Mouse (Mus musculus): ENCODE data around the gene Gm29609. TPM values are rescaled to one million over a fixed set of nuclear protein-coding genes. Genes with fewer than 3 reads are reported as not detected.
A peak's percentile ranks its signal among the peaks of the same experiment; 100 is the strongest.

Gm29609 gene
- polyA plus RNA-seq, 1 experiment = 2.5 TPM

DNA sequence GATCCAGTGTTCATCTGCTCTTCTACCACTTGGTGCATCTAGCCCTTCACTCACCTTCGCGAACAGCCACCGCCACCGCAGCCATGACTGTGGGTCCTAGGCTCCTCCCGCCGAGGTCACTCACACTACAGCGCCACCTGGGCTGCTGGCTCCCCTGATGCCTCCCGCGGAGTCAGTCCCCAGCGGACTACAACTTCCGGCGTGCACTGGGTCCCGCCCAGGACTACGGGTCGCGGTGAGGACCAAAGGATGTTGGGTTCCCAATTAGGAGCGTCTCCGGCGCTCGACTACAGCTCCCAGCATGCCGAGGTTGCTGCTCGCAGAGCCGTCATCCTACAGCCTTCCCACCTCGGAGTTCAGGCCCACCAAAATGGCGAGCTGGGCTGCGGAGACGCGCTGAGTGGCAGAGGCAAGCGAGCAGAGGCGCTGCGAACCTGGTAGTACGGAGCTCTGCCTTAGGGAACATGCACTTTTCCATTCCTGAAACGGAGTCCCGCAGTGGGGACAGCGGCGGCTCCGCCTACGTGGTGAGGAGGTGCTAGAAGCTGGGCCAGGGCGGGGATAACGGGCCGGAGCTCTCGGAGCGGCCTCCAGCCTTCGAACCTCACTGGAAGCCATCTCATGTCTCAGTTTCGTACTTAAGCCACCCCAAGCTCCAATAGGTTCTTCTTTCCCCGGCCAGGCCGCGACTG is 13.4 kb upstream of the Gm29609 start, which contains the start of the genes Snx17 and Eif2b4:
Gene Snx17 (plus strand): TSS at position 289 of the 692 bp plus-strand sequence.
Gene Eif2b4 (minus strand): TSS at position 492 of the 692 bp plus-strand sequence.
- no peaks in the 10 kb centered on the region for H3K27me3 ChIP-seq (ENCODE audit: control insufficient read depth)
- H3K4me3 ChIP-seq (replicated peaks) = peak within 1 kb of the TSS; percentile 89
- TF ChIP-seq TAL1 (IDR thresholded peaks at IDR 0.05; ENCODE audit: low read length) (no peak), GATA1 (IDR thresholded peaks at IDR 0.05; ENCODE audit: low read length) (no peak)
- peaks cover 51% of the 10 kb centered on the region for H3K4me1 ChIP-seq (ENCODE audit: control insufficient read depth)
- peaks cover 71% of the 10 kb centered on the region for H3K36me3 ChIP-seq (ENCODE audit: control insufficient read depth)
- H3K9me3 ChIP-seq (ENCODE audit: control insufficient read depth, low read length) = no peaks in the 10 kb centered on the region

DNA sequence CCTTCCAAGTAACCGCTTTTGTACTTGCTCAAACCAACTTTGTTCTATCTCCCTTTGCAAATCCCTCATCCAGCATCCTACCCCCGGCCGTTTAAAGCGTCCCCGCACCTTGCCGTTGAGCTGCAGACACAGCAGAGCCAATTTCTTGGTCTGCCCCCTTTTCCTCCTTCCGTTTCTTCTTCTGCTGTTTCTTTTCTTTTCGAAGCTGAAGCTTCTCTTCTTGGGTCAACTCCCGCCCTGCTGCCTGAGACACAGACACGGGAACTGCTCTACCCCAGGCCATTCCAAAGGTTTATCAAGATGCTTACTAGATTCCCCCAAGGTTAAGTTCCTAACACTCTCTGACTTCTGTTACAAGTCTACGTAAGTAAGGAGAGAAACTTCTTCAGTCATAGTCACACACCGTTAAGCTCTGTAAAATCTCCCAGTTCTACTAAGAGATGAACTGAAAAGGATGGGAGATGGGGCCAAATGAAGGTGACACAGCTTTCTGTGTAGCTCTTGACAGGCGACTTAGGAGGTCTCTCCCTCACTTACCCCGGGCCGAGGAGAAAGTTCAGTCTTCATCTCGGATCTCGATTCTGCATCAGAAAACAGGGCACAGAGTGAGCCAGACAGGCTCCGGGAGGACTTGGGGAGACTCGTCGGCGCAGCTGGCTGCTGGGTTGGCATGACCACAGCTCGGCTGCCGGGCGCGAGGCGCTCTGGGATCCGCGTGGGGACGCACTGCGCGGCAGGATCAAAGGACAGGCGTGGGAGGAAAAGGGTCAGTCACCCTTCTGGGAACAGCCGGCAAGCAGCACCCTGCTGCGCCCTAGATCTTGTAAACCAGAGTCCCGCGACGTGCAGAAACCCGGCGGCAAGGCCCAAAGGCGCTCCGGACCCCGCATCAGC is 12.6 kb upstream of the Gm29609 start:
- TF ChIP-seq TAL1 (IDR thresholded peaks at IDR 0.05; ENCODE audit: low read length) = no peak
- no peak for TF ChIP-seq GATA1 (IDR thresholded peaks at IDR 0.05; ENCODE audit: low read length)
- Histone ChIP-seq H3K27me3 (ENCODE audit: control insufficient read depth) (no peaks in the 10 kb centered on the region), H3K4me3 (replicated peaks) (peak overlapping the region; percentile 89), H3K4me1 (ENCODE audit: control insufficient read depth) (peaks cover 48% of the 10 kb centered on the region), H3K36me3 (ENCODE audit: control insufficient read depth) (peaks cover 71% of the 10 kb centered on the region), H3K9me3 (ENCODE audit: control insufficient read depth, low read length) (no peaks in the 10 kb centered on the region)

DNA sequence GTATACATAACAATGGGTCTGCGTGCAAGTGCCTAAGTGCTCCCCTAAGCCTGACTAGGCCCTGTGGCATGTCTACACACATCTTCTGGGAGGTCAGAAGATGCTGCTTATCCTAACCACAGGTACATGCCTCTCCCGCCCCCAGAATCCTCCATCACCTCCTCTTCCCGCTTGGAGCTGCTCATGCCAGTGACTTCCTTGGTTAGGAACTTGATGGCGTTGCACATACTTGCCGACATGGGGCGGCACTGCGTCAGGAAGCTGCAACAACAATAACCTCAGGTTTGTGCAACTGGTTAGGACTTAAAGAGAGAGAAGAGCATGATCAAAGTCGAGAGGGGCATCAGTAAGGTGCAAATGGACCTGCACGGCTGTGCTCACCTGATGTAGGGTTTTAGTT is 10.5 kb upstream of the Gm29609 start:
- no peaks in the 10 kb centered on the region for H3K9me3 ChIP-seq (ENCODE audit: control insufficient read depth, low read length)
- TF ChIP-seq TAL1 (IDR thresholded peaks at IDR 0.05; ENCODE audit: low read length) = no peak
- TF ChIP-seq GATA1 (IDR thresholded peaks at IDR 0.05; ENCODE audit: low read length) = no peak
- H3K36me3 ChIP-seq (ENCODE audit: control insufficient read depth) = peaks cover 64% of the 10 kb centered on the region
- no peak overlapping the region for H3K4me3 ChIP-seq (replicated peaks)
- H3K4me1 ChIP-seq (ENCODE audit: control insufficient read depth) = peaks cover 41% of the 10 kb centered on the region
- H3K27me3 ChIP-seq (ENCODE audit: control insufficient read depth) = no peaks in the 10 kb centered on the region

DNA sequence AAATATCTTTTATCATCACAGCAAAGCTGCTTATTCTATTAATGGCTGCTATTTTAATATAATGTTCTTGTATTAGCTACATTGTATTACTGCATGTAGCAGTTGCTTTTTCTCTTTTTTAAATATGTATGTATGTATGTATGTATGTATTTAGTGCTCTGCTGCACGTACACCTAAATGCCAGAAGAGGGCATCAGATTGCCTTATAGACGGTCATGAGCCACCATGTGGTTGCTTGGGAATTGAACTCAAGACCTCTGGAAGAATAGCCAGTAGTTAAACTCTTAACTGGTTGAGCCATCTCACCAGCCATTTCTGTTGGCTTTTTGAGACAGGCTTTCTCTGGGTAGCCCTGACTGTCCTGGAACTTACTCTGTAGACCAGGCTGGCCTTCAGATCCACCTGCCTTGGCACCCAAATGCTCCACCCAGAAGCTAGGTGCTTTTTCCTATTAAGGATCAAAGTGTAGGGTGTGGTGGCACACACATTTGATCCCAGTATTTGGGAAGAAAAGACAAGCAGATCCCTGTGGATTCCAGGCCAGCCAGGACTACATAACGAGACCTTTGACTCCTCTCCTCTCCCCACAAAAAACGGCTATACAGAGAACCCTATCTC is 8.6 kb upstream of the Gm29609 start:
- Histone ChIP-seq H3K36me3 (ENCODE audit: control insufficient read depth) (peaks cover 56% of the 10 kb centered on the region), H3K4me3 (replicated peaks) (no peak overlapping the region), H3K27me3 (ENCODE audit: control insufficient read depth) (no peaks in the 10 kb centered on the region), H3K4me1 (ENCODE audit: control insufficient read depth) (peaks cover 41% of the 10 kb centered on the region), H3K9me3 (ENCODE audit: control insufficient read depth, low read length) (no peaks in the 10 kb centered on the region)
- TF ChIP-seq GATA1 (IDR thresholded peaks at IDR 0.05; ENCODE audit: low read length) = no peak
- no peak for TF ChIP-seq TAL1 (IDR thresholded peaks at IDR 0.05; ENCODE audit: low read length)

DNA sequence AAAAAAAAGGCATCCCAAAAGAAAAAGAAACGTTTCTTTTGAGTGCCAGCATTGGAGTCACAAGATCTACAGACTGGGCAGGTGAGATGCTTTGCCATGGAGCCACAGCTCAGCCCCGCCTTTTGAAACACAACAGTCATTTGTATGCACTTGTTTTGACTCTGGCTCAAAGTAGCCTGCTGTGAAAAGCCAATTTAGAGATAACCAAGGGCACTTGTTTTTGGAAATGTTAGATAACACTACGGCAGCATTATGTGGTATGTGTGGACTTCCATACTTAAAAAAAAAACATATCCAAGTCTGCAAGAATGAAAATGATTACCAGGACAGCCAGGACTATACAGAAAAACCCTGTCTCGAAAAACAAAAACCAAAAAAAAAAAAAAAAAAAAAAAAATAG is 4.0 kb upstream of the Gm29609 start:
- Histone ChIP-seq H3K9me3 (ENCODE audit: control insufficient read depth, low read length) (no peaks in the 10 kb centered on the region), H3K4me3 (replicated peaks) (no peak overlapping the region), H3K4me1 (ENCODE audit: control insufficient read depth) (peaks cover 52% of the 10 kb centered on the region), H3K27me3 (ENCODE audit: control insufficient read depth) (no peaks in the 10 kb centered on the region), H3K36me3 (ENCODE audit: control insufficient read depth) (peaks cover 31% of the 10 kb centered on the region)
- TF ChIP-seq TAL1 (IDR thresholded peaks at IDR 0.05; ENCODE audit: low read length) = peak; percentile 26; the same call in 1 of the 3 replicates
- TF ChIP-seq GATA1 (IDR thresholded peaks at IDR 0.05; ENCODE audit: low read length) = no peak

DNA sequence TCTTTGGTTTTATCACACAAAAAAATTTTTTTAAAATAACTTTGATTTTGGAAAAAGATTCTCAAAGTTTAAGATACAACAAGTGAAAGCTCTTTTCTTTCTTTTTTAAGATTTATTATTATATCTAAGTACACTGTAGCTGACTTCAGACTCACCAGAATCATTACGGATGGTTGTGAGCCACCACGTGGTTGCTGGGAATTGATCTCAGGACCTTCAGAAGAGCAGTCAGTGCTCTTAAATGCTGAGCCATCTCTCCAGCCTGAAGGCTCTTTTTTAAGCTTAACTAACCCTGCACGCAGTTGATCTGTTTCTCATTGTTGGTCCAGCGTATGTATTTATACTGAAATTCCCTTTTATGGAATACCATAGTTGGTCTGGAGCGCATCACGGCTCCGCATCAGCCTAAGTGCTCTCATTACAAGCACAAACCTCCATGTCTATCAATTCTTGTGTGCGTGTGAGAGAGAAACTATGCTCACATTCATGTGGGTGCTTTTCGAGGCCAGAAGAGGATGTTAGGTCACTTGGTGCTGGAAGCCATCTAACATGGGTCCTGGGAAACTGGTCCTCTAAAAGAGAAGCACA is 1.6 kb upstream of the Gm29609 start:
- Histone ChIP-seq H3K27me3 (ENCODE audit: control insufficient read depth) (no peaks in the 10 kb centered on the region), H3K36me3 (ENCODE audit: control insufficient read depth) (peaks cover 23% of the 10 kb centered on the region), H3K4me3 (replicated peaks) (peak overlapping the region; percentile 79), H3K4me1 (ENCODE audit: control insufficient read depth) (peaks cover 71% of the 10 kb centered on the region), H3K9me3 (ENCODE audit: control insufficient read depth, low read length) (no peaks in the 10 kb centered on the region)
- TF ChIP-seq TAL1 (IDR thresholded peaks at IDR 0.05; ENCODE audit: low read length) (no peak), GATA1 (IDR thresholded peaks at IDR 0.05; ENCODE audit: low read length) (no peak)

DNA sequence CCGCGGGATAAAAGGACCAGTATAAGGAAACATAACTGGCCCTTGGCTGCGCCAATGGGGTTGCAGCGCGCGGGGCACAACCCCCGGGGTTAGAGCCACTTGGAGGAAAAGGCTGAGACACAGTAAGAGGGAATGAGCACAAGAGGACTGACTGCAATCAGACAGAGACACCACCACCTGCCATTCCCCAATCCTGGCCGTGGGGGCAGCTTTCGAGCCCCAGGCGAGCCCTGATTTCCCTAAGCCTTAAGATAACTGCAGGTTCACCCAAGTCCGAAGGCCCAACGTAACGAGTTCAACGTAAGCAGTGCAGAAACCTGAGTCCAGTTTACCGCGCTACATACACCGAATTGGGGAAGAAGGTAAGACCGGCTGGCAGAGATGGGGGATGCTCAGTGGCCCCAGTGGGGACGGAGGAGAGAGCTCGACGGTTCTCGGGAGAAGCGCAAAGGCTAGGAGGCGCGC is 378 bp downstream of the Gm29609 start:
- H3K4me1 ChIP-seq (ENCODE audit: control insufficient read depth) = peaks cover 60% of the 10 kb centered on the region
- H3K27me3 ChIP-seq (ENCODE audit: control insufficient read depth) = no peaks in the 10 kb centered on the region
- no peaks in the 10 kb centered on the region for H3K9me3 ChIP-seq (ENCODE audit: control insufficient read depth, low read length)
- H3K4me3 ChIP-seq (replicated peaks) = peak overlapping the region; percentile 79
- peaks cover 33% of the 10 kb centered on the region for H3K36me3 ChIP-seq (ENCODE audit: control insufficient read depth)
- no peak for TF ChIP-seq GATA1 (IDR thresholded peaks at IDR 0.05; ENCODE audit: low read length)
- TF ChIP-seq TAL1 (IDR thresholded peaks at IDR 0.05; ENCODE audit: low read length) = no peak

DNA sequence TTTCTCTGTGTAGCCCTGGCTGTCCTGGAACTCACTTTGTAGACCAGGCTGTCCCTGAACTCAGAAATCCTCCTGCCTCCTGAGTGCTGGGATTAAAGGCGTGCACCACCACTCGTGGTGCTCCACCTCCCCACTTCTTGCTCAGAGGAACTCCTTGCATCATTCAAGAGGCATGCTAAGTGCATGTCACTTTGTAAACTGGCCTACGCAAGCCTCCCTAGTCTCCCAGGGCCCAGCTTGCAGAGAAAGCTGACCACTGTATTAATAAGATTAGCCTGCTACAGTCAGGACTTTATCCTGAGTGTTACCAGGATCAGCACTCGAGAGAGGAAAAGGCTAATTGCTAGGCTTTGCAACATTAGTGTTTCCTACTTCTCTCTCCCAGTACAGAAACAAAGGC is 11.1 kb downstream of the Gm29609 start:
- Histone ChIP-seq H3K27me3 (ENCODE audit: control insufficient read depth) (no peaks in the 10 kb centered on the region), H3K4me1 (ENCODE audit: control insufficient read depth) (peaks cover 19% of the 10 kb centered on the region), H3K36me3 (ENCODE audit: control insufficient read depth) (peaks cover 97% of the 10 kb centered on the region), H3K4me3 (replicated peaks) (no peak overlapping the region), H3K9me3 (ENCODE audit: control insufficient read depth, low read length) (no peaks in the 10 kb centered on the region)
- no peak for TF ChIP-seq GATA1 (IDR thresholded peaks at IDR 0.05; ENCODE audit: low read length)
- no peak for TF ChIP-seq TAL1 (IDR thresholded peaks at IDR 0.05; ENCODE audit: low read length)

All from erythroblast, embryonic 14.5 days (primary cell).